24 mouse cellular contexts compared by ENCODE assay signal in the genomic region with DNA sequence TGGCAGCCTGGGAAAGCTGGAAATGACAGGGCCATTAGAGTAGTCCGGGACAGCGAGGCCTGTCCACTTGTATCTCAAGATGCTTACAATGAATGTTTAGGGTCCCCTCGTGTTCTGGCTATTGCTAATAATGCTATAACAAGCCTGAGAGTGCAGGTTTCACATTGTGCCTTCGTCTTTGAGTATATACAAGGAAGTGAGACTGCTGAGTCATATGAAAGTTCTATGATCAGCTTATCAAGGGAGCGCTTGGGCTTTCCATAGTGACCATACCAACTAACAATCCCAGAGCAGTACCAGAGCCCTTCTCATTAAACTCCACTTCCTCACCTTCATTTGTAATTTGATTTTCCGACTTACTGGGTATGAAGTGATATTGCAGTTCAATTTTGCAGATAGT.
DNase-seq lines count a peak whose midpoint lies in the region; ATAC-seq lines count a peak whose summit lies in the region.
"Had no signal": no experiment of that assay in that cellular context is flagged by ENCODE, and none has a peak within 500 bp of the region (broad histone marks: within the 10 kb centered on the region; RNA-seq: fewer than 3 reads in every experiment).

No protein-coding gene starts in this region.

- no peaks in the 10 kb centered on the region for H3K27me3 ChIP-seq in intestine, embryonic 16.5 days (replicated peaks; ENCODE audit: control insufficient read depth, insufficient read depth, low read length)
- no peaks in the 10 kb centered on the region for H3K27me3 ChIP-seq in intestine, embryonic 15.5 days (replicated peaks)
- no peaks in the 10 kb centered on the region for H3K27me3 ChIP-seq in hindbrain, embryonic 16.5 days (replicated peaks; ENCODE audit: control insufficient read depth, insufficient read depth, low read length)
- H3K27me3 ChIP-seq: forebrain, embryonic 13.5 days; hindbrain, embryonic 13.5 days had no signal

- H3K4me2 ChIP-seq in intestine, embryonic 16.5 days (ENCODE audit: low read depth, low read length), result no peak overlapping the region
- H3K4me2 ChIP-seq in intestine, embryonic 15.5 days (replicated peaks), result no peak overlapping the region
- H3K4me2 ChIP-seq in hindbrain, embryonic 16.5 days (ENCODE audit: low read length), result no peak overlapping the region
- H3K4me2 ChIP-seq: forebrain, embryonic 13.5 days; hindbrain, embryonic 13.5 days had no signal

- WGBS in intestine, embryonic 16.5 days, result 80% methylated on average over 6 of the region's 6 CpGs
- 87% methylated on average over 6 of the region's 6 CpGs for WGBS in intestine, embryonic 15.5 days
- WGBS in hindbrain, embryonic 16.5 days, result 96% methylated on average over 6 of the region's 6 CpGs

- no peak overlapping the region for H3K4me3 ChIP-seq in intestine, embryonic 16.5 days (ENCODE audit: low read length)
- H3K4me3 ChIP-seq in intestine, embryonic 15.5 days (replicated peaks), result no peak overlapping the region
- H3K4me3 ChIP-seq in hindbrain, embryonic 16.5 days (ENCODE audit: low read length), result no peak overlapping the region
- H3K4me3 ChIP-seq: forebrain, embryonic 10.5 days; forebrain, embryonic 13.5 days; heart, adult 2 months; heart, embryonic 10.5 days; hindbrain, embryonic 10.5 days; hindbrain, embryonic 13.5 days had no signal

- no peak overlapping the region for H3K9ac ChIP-seq in intestine, embryonic 16.5 days (ENCODE audit: low read depth, low read length)
- H3K9ac ChIP-seq in intestine, embryonic 15.5 days, result no peak overlapping the region
- H3K9ac ChIP-seq in hindbrain, embryonic 16.5 days (ENCODE audit: low read depth, low read length), result no peak overlapping the region
- H3K9ac ChIP-seq: forebrain, embryonic 13.5 days; hindbrain, embryonic 13.5 days had no signal

- H3K4me1 ChIP-seq in intestine, embryonic 16.5 days (ENCODE audit: control insufficient read depth, insufficient read depth, low read length), result peaks cover 7% of the 10 kb centered on the region; the same call in 1 of the 2 replicates
- peaks cover 5% of the 10 kb centered on the region; the same call in 1 of the 2 replicates for H3K4me1 ChIP-seq in intestine, embryonic 15.5 days (replicated peaks)
- no peaks in the 10 kb centered on the region for H3K4me1 ChIP-seq in hindbrain, embryonic 16.5 days (ENCODE audit: control insufficient read depth, insufficient read depth, low read depth, low read length)
- H3K4me1 ChIP-seq: forebrain, embryonic 10.5 days; forebrain, embryonic 13.5 days; hindbrain, embryonic 10.5 days; hindbrain, embryonic 13.5 days had no signal

- H3K27ac ChIP-seq in intestine, embryonic 16.5 days (ENCODE audit: low read length), result no peak overlapping the region
- H3K27ac ChIP-seq in intestine, embryonic 15.5 days, result no peak overlapping the region
- H3K27ac ChIP-seq in hindbrain, embryonic 16.5 days (ENCODE audit: low read depth, low read length), result no peak overlapping the region
- H3K27ac ChIP-seq: forebrain, embryonic 10.5 days; forebrain, embryonic 13.5 days; heart, adult 2 months; heart, embryonic 10.5 days; hindbrain, embryonic 10.5 days; hindbrain, embryonic 13.5 days had no signal

- intact Hi-C loops in left cerebral cortex, postnatal 36 days (cut with DNase I), result no loop called here

- ATAC-seq in intestine, embryonic 16.5 days, result peak; percentile 32; the same call in 1 of the 2 replicates
- no peak for ATAC-seq in intestine, embryonic 15.5 days
- peak; percentile 77 for ATAC-seq in common myeloid progenitor, adult 5-6 weeks (replicated peaks; ENCODE audit: low read depth, poor library complexity, severe bottlenecking)
- peak; percentile 74 for ATAC-seq in megakaryocyte, adult 5-6 weeks (ENCODE audit: poor library complexity, severe bottlenecking)
- ATAC-seq in hindbrain, embryonic 16.5 days, result no peak
- ATAC-seq: CD4-positive, CD25-positive, alpha-beta regulatory T cell, adult 4 months; forebrain, embryonic 13.5 days; forebrain, embryonic 16.5 days had no signal

- H3K36me3 ChIP-seq in intestine, embryonic 16.5 days (ENCODE audit: control insufficient read depth, insufficient read depth, low read length), result no peaks in the 10 kb centered on the region
- H3K36me3 ChIP-seq in intestine, embryonic 15.5 days, result no peaks in the 10 kb centered on the region
- no peaks in the 10 kb centered on the region for H3K36me3 ChIP-seq in hindbrain, embryonic 16.5 days (ENCODE audit: control insufficient read depth, insufficient read depth, low read length)
- H3K36me3 ChIP-seq: forebrain, embryonic 10.5 days; heart, embryonic 10.5 days; hindbrain, embryonic 10.5 days; hindbrain, embryonic 13.5 days had no signal

- DNase-seq in A20 (ENCODE audit: low read depth, low spot score), result peak; percentile 55
- DNase-seq in left cerebral cortex, postnatal 36 days (ENCODE audit: low spot score in 2 of 2), result no peak
- no peak for DNase-seq in gastrocnemius, postnatal 10 days
- DNase-seq: adrenal gland, adult 2 months; adrenal gland, postnatal 14 days; cerebellum, adult 11-12 months; cerebellum, adult 8-10 months; cerebellum, postnatal 10 days; cerebellum, postnatal 36 days; gastrocnemius, postnatal 14 days; heart, adult 2 months; heart, postnatal 36 days had no signal

- no peaks in the 10 kb centered on the region for H3K9me3 ChIP-seq in intestine, embryonic 16.5 days (ENCODE audit: control insufficient read depth, low read length)
- no peaks in the 10 kb centered on the region for H3K9me3 ChIP-seq in intestine, embryonic 15.5 days
- no peaks in the 10 kb centered on the region for H3K9me3 ChIP-seq in hindbrain, embryonic 16.5 days (ENCODE audit: control insufficient read depth, low read length)
- H3K9me3 ChIP-seq: forebrain, embryonic 10.5 days; forebrain, embryonic 13.5 days; heart, embryonic 10.5 days; hindbrain, embryonic 10.5 days; hindbrain, embryonic 13.5 days had no signal

Comparison
In these comparisons a context has a peak if more than half of its experiments do, and no peak if none do; other contexts are left out.
1. ATAC-seq: peak in intestine, embryonic 16.5 days (single experiment), common myeloid progenitor, adult 5-6 weeks (single experiment) and megakaryocyte, adult 5-6 weeks (single experiment); none in intestine, embryonic 15.5 days (single experiment) and hindbrain, embryonic 16.5 days (single experiment).